In the genomic region with DNA sequence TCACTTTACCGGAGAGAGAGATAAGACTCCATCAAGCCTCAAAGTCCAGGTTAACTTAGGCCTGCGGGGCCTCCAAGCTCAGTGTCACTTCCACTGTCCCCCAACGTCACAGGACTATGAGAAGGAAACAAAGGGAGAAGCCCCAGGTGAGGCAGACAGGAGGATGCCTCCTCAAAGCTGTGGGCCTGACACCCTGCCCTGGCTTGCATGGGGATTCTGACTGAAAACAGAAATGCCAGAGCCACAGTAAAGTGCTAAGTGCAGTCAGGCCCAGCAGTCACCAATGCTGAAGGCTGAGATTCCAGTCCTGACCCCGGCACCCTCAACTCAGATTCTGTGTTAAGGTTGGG, we compare ENCODE assay signal across 8 mouse cellular contexts. TPM values are rescaled to one million over a fixed set of nuclear protein-coding genes. Genes with fewer than 3 reads are reported as not detected.
DNase-seq lines count a peak whose midpoint lies in the region; ATAC-seq and TF ChIP-seq lines count a peak whose summit lies in the region.

No protein-coding gene starts in this region.

- TF ChIP-seq POLR2A in thymus, adult 2 months (IDR thresholded peaks at IDR 0.05; ENCODE audit: control insufficient read depth, extremely low read depth, insufficient read depth, low read length, poor library complexity) = no peak

- H3K9me3 ChIP-seq in hindbrain, embryonic 10.5 days = no peaks in the 10 kb centered on the region
- H3K9me3 ChIP-seq in hindbrain, embryonic 12.5 days (replicated peaks) = no peaks in the 10 kb centered on the region
- no peaks in the 10 kb centered on the region for H3K9me3 ChIP-seq in intestine, embryonic 14.5 days (ENCODE audit: control insufficient read depth, low read length)
- no peaks in the 10 kb centered on the region for H3K9me3 ChIP-seq in stomach, postnatal 0 days (ENCODE audit: control insufficient read depth, low read length)

- peaks cover 16% of the 10 kb centered on the region for H3K36me3 ChIP-seq in hindbrain, embryonic 10.5 days
- 0 out of 2 replicates have a peak, but pooled peaks cover 7% of the 10 kb centered on the region for H3K36me3 ChIP-seq in hindbrain, embryonic 12.5 days
- H3K36me3 ChIP-seq in thymus, adult 2 months (ENCODE audit: control insufficient read depth, insufficient read depth, low read length) = peaks cover 21% of the 10 kb centered on the region
- H3K36me3 ChIP-seq in intestine, embryonic 14.5 days (ENCODE audit: control insufficient read depth, insufficient read depth, low read length) = peaks cover 20% of the 10 kb centered on the region
- H3K36me3 ChIP-seq in stomach, postnatal 0 days (ENCODE audit: control insufficient read depth, insufficient read depth, low read length) = peaks cover 14% of the 10 kb centered on the region

- no peak for TF ChIP-seq CTCF in thymus, adult 2 months (IDR thresholded peaks at IDR 0.05; ENCODE audit: borderline replicate concordance, control insufficient read depth, extremely low read depth, insufficient read depth, low read length, poor library complexity)
- no peak for TF ChIP-seq CTCF in stomach, postnatal 0 days (IDR thresholded peaks at IDR 0.05; ENCODE audit: low read depth)

- no peak overlapping the region for H3K4me2 ChIP-seq in hindbrain, embryonic 12.5 days (replicated peaks)
- no peak overlapping the region for H3K4me2 ChIP-seq in intestine, embryonic 14.5 days (ENCODE audit: low read length)
- H3K4me2 ChIP-seq in stomach, postnatal 0 days (replicated peaks; ENCODE audit: low read depth) = peak overlapping the region; percentile 21

- H3K4me3 ChIP-seq in hindbrain, embryonic 10.5 days = no peak overlapping the region
- H3K4me3 ChIP-seq in hindbrain, embryonic 12.5 days = no peak overlapping the region
- H3K4me3 ChIP-seq in thymus, adult 2 months (ENCODE audit: control insufficient read depth, insufficient read depth, low read length) = no peak overlapping the region
- no peak overlapping the region for H3K4me3 ChIP-seq in intestine, embryonic 14.5 days (ENCODE audit: low read depth, low read length)
- H3K4me3 ChIP-seq in stomach, postnatal 0 days (ENCODE audit: low read depth, low read length) = no peak overlapping the region

- peaks cover 72% of the 10 kb centered on the region for H3K4me1 ChIP-seq in hindbrain, embryonic 10.5 days (replicated peaks)
- peaks cover 23% of the 10 kb centered on the region for H3K4me1 ChIP-seq in hindbrain, embryonic 12.5 days
- H3K4me1 ChIP-seq in thymus, adult 2 months (replicated peaks; ENCODE audit: control insufficient read depth, insufficient read depth, low read length) = peaks cover 51% of the 10 kb centered on the region
- peaks cover 70% of the 10 kb centered on the region for H3K4me1 ChIP-seq in intestine, embryonic 14.5 days (replicated peaks; ENCODE audit: control insufficient read depth, insufficient read depth, low read length)
- peaks cover 31% of the 10 kb centered on the region for H3K4me1 ChIP-seq in stomach, postnatal 0 days (replicated peaks; ENCODE audit: control insufficient read depth, insufficient read depth)

- no peak overlapping the region for H3K9ac ChIP-seq in hindbrain, embryonic 12.5 days
- H3K9ac ChIP-seq in intestine, embryonic 14.5 days (ENCODE audit: low read length) = no peak overlapping the region
- peak overlapping the region; percentile 50 for H3K9ac ChIP-seq in stomach, postnatal 0 days (ENCODE audit: low read length)

- 0 out of 2 replicates have a peak overlapping the region, but pooled peaks have one; percentile 12 for H3K27ac ChIP-seq in hindbrain, embryonic 10.5 days
- H3K27ac ChIP-seq in hindbrain, embryonic 12.5 days = no peak overlapping the region
- H3K27ac ChIP-seq in thymus, adult 2 months (ENCODE audit: control insufficient read depth, insufficient read depth, low read length) = peak overlapping the region; percentile 28
- peak overlapping the region; percentile 69 for H3K27ac ChIP-seq in intestine, embryonic 14.5 days (ENCODE audit: low read depth)
- H3K27ac ChIP-seq in stomach, postnatal 0 days (replicated peaks) = peak overlapping the region; percentile 94

- no peak for ATAC-seq in hindbrain, embryonic 12.5 days (ENCODE audit: low FRiP score)
- ATAC-seq in intestine, embryonic 14.5 days (replicated peaks; ENCODE audit: low FRiP score, low TSS enrichment, low read depth) = no peak
- no peak for ATAC-seq in stomach, postnatal 0 days (ENCODE audit: low FRiP score, low TSS enrichment)

- DNase-seq in hindbrain, embryonic 10.5 days (ENCODE audit: low spot score) = no peak
- no peak for DNase-seq in thymus, adult 2 months
- no peak for DNase-seq in thymus, adult 18-20 months
- DNase-seq in intestine, embryonic 14.5 days (ENCODE audit: low spot score) = no peak
- DNase-seq in stomach, postnatal 0 days (ENCODE audit: low spot score) = no peak
- DNase-seq in spleen, postnatal 10 days (ENCODE audit: low spot score in 2 of 2) = no peak
- no peak for DNase-seq in spleen, postnatal 14 days (ENCODE audit: low spot score in 2 of 2)

- TF ChIP-seq EP300 in stomach, postnatal 0 days (optimal IDR thresholded peaks at IDR 0.05) = no peak

- no peaks in the 10 kb centered on the region for H3K27me3 ChIP-seq in hindbrain, embryonic 10.5 days (ENCODE audit: insufficient read depth, poor library complexity, severe bottlenecking)
- no peaks in the 10 kb centered on the region for H3K27me3 ChIP-seq in hindbrain, embryonic 12.5 days
- H3K27me3 ChIP-seq in thymus, adult 2 months (ENCODE audit: control insufficient read depth, insufficient read depth, low read length) = no peaks in the 10 kb centered on the region
- no peaks in the 10 kb centered on the region for H3K27me3 ChIP-seq in intestine, embryonic 14.5 days (replicated peaks; ENCODE audit: control insufficient read depth, insufficient read depth, low read length)
- H3K27me3 ChIP-seq in stomach, postnatal 0 days (ENCODE audit: control insufficient read depth, insufficient read depth, low read length) = no peaks in the 10 kb centered on the region

- WGBS in hindbrain, embryonic 10.5 days = 79% methylated on average over 4 of the region's 4 CpGs
- WGBS in hindbrain, embryonic 12.5 days = 74% methylated on average over 4 of the region's 4 CpGs
- WGBS in thymus, adult 2 months = 57% methylated on average over 4 of the region's 4 CpGs
- 35% methylated on average over 4 of the region's 4 CpGs for WGBS in intestine, embryonic 14.5 days
- 20% methylated on average over 4 of the region's 4 CpGs for WGBS in stomach, postnatal 0 days

RNA-seq across cellular contexts. Expression of gene Myh9, which starts 25.4 kb away (rescaled TPM):
- 32.7 and 38.4 TPM in 2 replicates for polyA plus RNA-seq in hindbrain, embryonic 10.5 days (2016; fragmentation: Nextera tagmentation; extraction: Ambion mirVana)
- polyA plus RNA-seq in hindbrain, embryonic 12.5 days (2016; fragmentation: Nextera tagmentation; extraction: Ambion mirVana) = 32.0 and 33.5 TPM in 2 replicates
- polyA plus RNA-seq in thymus, adult 2 months (2012; rRNA removed) = 167 and 193 TPM in 2 replicates
- 67.9 and 72.2 TPM in 2 replicates for polyA plus RNA-seq in intestine, embryonic 14.5 days (2014; fragmentation: Nextera tagmentation; extraction: Ambion mirVana)
- polyA plus RNA-seq in stomach, postnatal 0 days (2015; fragmentation: Nextera tagmentation; extraction: Ambion mirVana) = 27.9 and 32.9 TPM in 2 replicates

RNA-seq across cellular contexts. Expression of gene Apol8, which starts 59.8 kb away (rescaled TPM):
- polyA plus RNA-seq in hindbrain, embryonic 10.5 days (2016; fragmentation: Nextera tagmentation; extraction: Ambion mirVana) = 0.14 and 0.20 TPM in 2 replicates
- polyA plus RNA-seq in hindbrain, embryonic 12.5 days (2016; fragmentation: Nextera tagmentation; extraction: Ambion mirVana) = 0.22 and 0.47 TPM in 2 replicates
- 0.08 and 0.11 TPM in 2 replicates for polyA plus RNA-seq in thymus, adult 2 months (2012; rRNA removed)
- not detected in 2 replicates for polyA plus RNA-seq in intestine, embryonic 14.5 days (2014; fragmentation: Nextera tagmentation; extraction: Ambion mirVana)
- polyA plus RNA-seq in stomach, postnatal 0 days (2015; fragmentation: Nextera tagmentation; extraction: Ambion mirVana) = 0.05 and 0.10 TPM in 2 replicates
